Mouse (Mus musculus) stomach, postnatal 0 days (tissue): ENCODE measurements at regions not wholly inside any gene's neighbourhood (a gene's known extent, or its start where the extent isn't known, plus 50 kb on each side); places are given as distances from the start of the nearest gene placed in this dataset.
A peak's percentile ranks its signal among the peaks of the same experiment; 100 is the strongest.

Source experiments
- ATAC-seq: fragments of 200-750 bp; cut with Nextera tagmentation; 2 replicates; pipeline ENCODE4 v1.8.0; 2017; ENCODE audit not compliant: low FRiP score, low TSS enrichment
- DNase-seq: peaks from one replicate; pipeline ENCODE4 v3.0.0-alpha.2; 2016; ENCODE audit warnings: low spot score
- H3K27ac ChIP-seq: fragments of 300-500 bp; sonication (generic); replicated peaks from 2 replicates; pipeline ENCODE4 v1.5.1; 2014; ENCODE audit warnings: mild to moderate bottlenecking, control low read depth
- H3K27me3 ChIP-seq: fragments of 300-500 bp; sonication (generic); 2 replicates; pipeline ENCODE4 v1.6.1; 2014; ENCODE audit warnings: low read length; ENCODE audit not compliant: control insufficient read depth, insufficient read depth
- H3K36me3 ChIP-seq: fragments of 300-500 bp; sonication (generic); 2 replicates; pipeline ENCODE4 v1.6.1; 2014; ENCODE audit warnings: low read length, mixed read lengths; ENCODE audit not compliant: control insufficient read depth, insufficient read depth
- H3K4me1 ChIP-seq: fragments of 300-500 bp; sonication (generic); replicated peaks from 2 replicates; pipeline ENCODE4 v1.6.1; 2014; ENCODE audit warnings: antibody characterized with exemption; ENCODE audit not compliant: control insufficient read depth, insufficient read depth
- H3K4me2 ChIP-seq: fragments of 300-500 bp; sonication (generic); replicated peaks from 2 replicates; pipeline ENCODE4 v1.6.1; 2014; ENCODE audit warnings: low read depth, mild to moderate bottlenecking, control low read depth, moderate library complexity
- H3K4me3 ChIP-seq: fragments of 300-500 bp; sonication (generic); 2 replicates; pipeline ENCODE4 v1.5.1; 2014; ENCODE audit warnings: low read depth, low read length, control low read depth
- H3K9ac ChIP-seq: fragments of 300-500 bp; sonication (generic); 2 replicates; pipeline ENCODE4 v1.6.1; 2014; ENCODE audit warnings: mild to moderate bottlenecking, low read length, control low read depth, mixed read lengths
- H3K9me3 ChIP-seq: fragments of 300-500 bp; sonication (generic); 2 replicates; pipeline ENCODE4 v1.6.1; 2016; ENCODE audit warnings: low read length; ENCODE audit not compliant: control insufficient read depth
- CTCF ChIP-seq: IDR thresholded peaks from 2 replicates; pipeline ENCODE4 v1.5.1; 2016; ENCODE audit warnings: antibody characterized with exemption, low read depth, mild to moderate bottlenecking, moderate library complexity
- EP300 ChIP-seq: optimal IDR thresholded peaks from 2 replicates; pipeline ENCODE3; 2016; ENCODE audit warnings: antibody characterized with exemption
- WGBS: fragments of 180-500 bp; shearing (Covaris S2); extraction: QIAGEN DNeasy Blood & Tissue Kit; methylation state at CpG from one replicate; pipeline ENCODE4 v1.1.7; 2014; 5-methylcytosine and 5-hydroxymethylcytosine counted together

- no peak overlapping the region for H3K4me3 ChIP-seq
- peaks cover 5% of the 10 kb centered on the region; the same call in 1 of the 2 replicates for H3K4me1 ChIP-seq
- H3K27me3 ChIP-seq, result no peaks in the 10 kb centered on the region
- H3K27ac ChIP-seq, result no peak overlapping the region
- ATAC-seq (no peak), DNase-seq (no peak)
- H3K9me3 ChIP-seq, result no peaks in the 10 kb centered on the region
- WGBS, result 69% methylated on average over 3 of the region's 3 CpGs
- no peaks in the 10 kb centered on the region for H3K36me3 ChIP-seq
- no peak for TF ChIP-seq CTCF
- TF ChIP-seq EP300, result no peak
- H3K9ac ChIP-seq, result no peak overlapping the region
- no peak overlapping the region for H3K4me2 ChIP-seq
Measured at GRCm38 (mm10) chr2:133351306-133351705, 200.7 kb upstream of the Bmp2 start.

GRCm38 (mm10) chr2:133352800-133353199 is 199.2 kb upstream of the Bmp2 start:
- H3K27me3 ChIP-seq, result no peaks in the 10 kb centered on the region
- TF ChIP-seq EP300 (no peak), CTCF (no peak)
- H3K4me2 ChIP-seq, result no peak overlapping the region
- H3K36me3 ChIP-seq, result no peaks in the 10 kb centered on the region
- 40% methylated on average over 3 of the region's 3 CpGs for WGBS
- DNase-seq (peak; percentile 22), ATAC-seq (peak; percentile 89)
- H3K9ac ChIP-seq, result no peak overlapping the region
- no peak overlapping the region for H3K27ac ChIP-seq
- no peak overlapping the region for H3K4me3 ChIP-seq
- H3K9me3 ChIP-seq, result no peaks in the 10 kb centered on the region
- H3K4me1 ChIP-seq, result no peaks in the 10 kb centered on the region

GRCm38 (mm10) chr2:133362693-133363443 is 189.1 kb upstream of the Bmp2 start:
- no peaks in the 10 kb centered on the region for H3K9me3 ChIP-seq
- no peak overlapping the region for H3K27ac ChIP-seq
- H3K4me2 ChIP-seq, result no peak overlapping the region
- TF ChIP-seq EP300, result no peak
- no peak for TF ChIP-seq CTCF
- no peaks in the 10 kb centered on the region for H3K4me1 ChIP-seq
- no peaks in the 10 kb centered on the region for H3K27me3 ChIP-seq
- no peak overlapping the region for H3K4me3 ChIP-seq
- ATAC-seq (no peak), DNase-seq (no peak)
- no peak overlapping the region for H3K9ac ChIP-seq
- no peaks in the 10 kb centered on the region for H3K36me3 ChIP-seq
- 50% methylated on average over 4 of the region's 4 CpGs for WGBS

GRCm38 (mm10) chr2:133371490-133372215 is 180.3 kb upstream of the Bmp2 start:
- TF ChIP-seq CTCF, result no peak
- no peak for TF ChIP-seq EP300
- H3K9ac ChIP-seq, result no peak overlapping the region
- H3K4me3 ChIP-seq, result no peak overlapping the region
- no peaks in the 10 kb centered on the region for H3K27me3 ChIP-seq
- no peaks in the 10 kb centered on the region for H3K4me1 ChIP-seq
- no peaks in the 10 kb centered on the region for H3K9me3 ChIP-seq
- WGBS, result 67% methylated on average over 12 of the region's 12 CpGs
- H3K4me2 ChIP-seq, result no peak overlapping the region
- H3K27ac ChIP-seq, result no peak overlapping the region
- no peaks in the 10 kb centered on the region for H3K36me3 ChIP-seq
- ATAC-seq, result no peak
- DNase-seq, result no peak

- no peaks in the 10 kb centered on the region for H3K27me3 ChIP-seq
- TF ChIP-seq EP300 (no peak), CTCF (no peak)
- no peak overlapping the region for H3K4me3 ChIP-seq
- H3K27ac ChIP-seq, result no peak overlapping the region
- H3K9me3 ChIP-seq, result no peaks in the 10 kb centered on the region
- no peaks in the 10 kb centered on the region for H3K36me3 ChIP-seq
- no peak overlapping the region for H3K4me2 ChIP-seq
- H3K4me1 ChIP-seq, result no peaks in the 10 kb centered on the region
- no peak overlapping the region for H3K9ac ChIP-seq
- ATAC-seq (no peak), DNase-seq (no peak)
- 48% methylated on average over 4 of the region's 4 CpGs for WGBS
Measured at GRCm38 (mm10) chr2:133373543-133373942, 178.4 kb upstream of the Bmp2 start.

GRCm38 (mm10) chr2:133381054-133381453 is 170.9 kb upstream of the Bmp2 start:
- Histone ChIP-seq H3K9me3 (no peaks in the 10 kb centered on the region), H3K4me1 (no peaks in the 10 kb centered on the region), H3K36me3 (no peaks in the 10 kb centered on the region), H3K4me2 (no peak overlapping the region), H3K9ac (no peak overlapping the region), H3K27ac (no peak overlapping the region), H3K4me3 (no peak overlapping the region), H3K27me3 (no peaks in the 10 kb centered on the region)
- peak; percentile 47 for DNase-seq
- 0 out of 2 replicates have a peak, but pooled peaks have one; percentile 42 for ATAC-seq
- TF ChIP-seq CTCF (peak; percentile 77), EP300 (no peak)
- 58% methylated on average over 3 of the region's 3 CpGs for WGBS
